Mouse (Mus musculus) right cerebral cortex, adult 18-20 months (tissue): Measurements from ENCODE around the gene Taf3.

Source experiments
- DNase-seq: peaks from one replicate; pipeline ENCODE4 v3.0.0; 2022; ENCODE audit warnings: mixed read lengths

Gene Taf3

GRCm38 (mm10) chr2:9888913-9889650, 159.3 kb downstream of the Taf3 start, which contains the start of gene 9230102O04Rik:
Gene 9230102O04Rik, minus strand, starts transcription at chr2:9889540.
- no peak for DNase-seq

GRCm38 (mm10) chr2:9887636-9888035, 160.8 kb downstream of the Taf3 start:
- no peak for DNase-seq

GRCm38 (mm10) chr2:9886921-9887610, 161.3 kb downstream of the Taf3 start:
- DNase-seq, result no peak

GRCm38 (mm10) chr2:9886031-9886430, 162.4 kb downstream of the Taf3 start:
- no peak for DNase-seq

GRCm38 (mm10) chr2:9885217-9885770, 163.1 kb downstream of the Taf3 start:
- no peak for DNase-seq

GRCm38 (mm10) chr2:9884533-9885216, 163.7 kb downstream of the Taf3 start:
- no peak for DNase-seq

GRCm38 (mm10) chr2:9883803-9884532, 164.4 kb downstream of the Taf3 start:
- DNase-seq, result no peak

GRCm38 (mm10) chr2:9882926-9883802, 165.2 kb downstream of the Taf3 start:
- DNase-seq, result no peak

- DNase-seq, result no peak
These were observed 165.9 kb downstream of the Taf3 start for GRCm38 (mm10) chr2:9882371-9882925.

- no peak for DNase-seq
These were observed 166.8 kb downstream of the Taf3 start for GRCm38 (mm10) chr2:9881611-9882023.

GRCm38 (mm10) chr2:9881051-9881591, 167.3 kb downstream of the Taf3 start, which contains the start of gene 4930412O13Rik:
Gene 4930412O13Rik, plus strand, starts transcription at chr2:9881252.
- no peak for DNase-seq

- DNase-seq, result no peak
These were observed 168.1 kb downstream of the Taf3 start for GRCm38 (mm10) chr2:9880271-9880670.

- no peak for DNase-seq
These were observed 168.9 kb downstream of the Taf3 start for GRCm38 (mm10) chr2:9879493-9879892.

GRCm38 (mm10) chr2:9879092-9879491, 169.3 kb downstream of the Taf3 start:
- no peak for DNase-seq

- DNase-seq, result no peak
These were observed 169.8 kb downstream of the Taf3 start for GRCm38 (mm10) chr2:9878564-9879081.

- DNase-seq, result no peak
These were observed 170.3 kb downstream of the Taf3 start for GRCm38 (mm10) chr2:9877966-9878563.

- DNase-seq, result no peak
These were observed 171.1 kb downstream of the Taf3 start for GRCm38 (mm10) chr2:9877326-9877690.

GRCm38 (mm10) chr2:9876621-9877325, 171.6 kb downstream of the Taf3 start:
- DNase-seq, result no peak

- DNase-seq, result no peak
These were observed 172.6 kb downstream of the Taf3 start for GRCm38 (mm10) chr2:9875676-9876357.
